Mouse (Mus musculus) kidney, embryonic 14.5 days (tissue): ENCODE results near the gene Igf2bp2. TPM values are rescaled to one million over a fixed set of nuclear protein-coding genes. Genes with fewer than 3 reads are reported as not detected.

Experiments used
- ATAC-seq: fragments of 200-750 bp; cut with Nextera tagmentation; 2 replicates; pipeline ENCODE4 v1.8.0; 2017; ENCODE audit warnings: moderate number of reproducible peaks, mild to moderate bottlenecking, moderate TSS enrichment, moderate library complexity; ENCODE audit not compliant: low FRiP score, low TSS enrichment
- H3K27ac ChIP-seq: fragments of 300-500 bp; sonication (generic); 2 replicates; pipeline ENCODE4 v1.5.1; 2014; ENCODE audit warnings: low read depth, mild to moderate bottlenecking, low read length, moderate library complexity, mixed read lengths
- H3K27me3 ChIP-seq: fragments of 300-500 bp; sonication (generic); 2 replicates; pipeline ENCODE4 v1.6.1; 2014; ENCODE audit warnings: mild to moderate bottlenecking, low read length; ENCODE audit not compliant: control insufficient read depth, insufficient read depth
- H3K36me3 ChIP-seq: fragments of 300-500 bp; sonication (generic); 2 replicates; pipeline ENCODE4 v1.6.1; 2014; ENCODE audit warnings: low read length, mixed read lengths; ENCODE audit not compliant: control insufficient read depth, insufficient read depth
- H3K4me1 ChIP-seq: fragments of 300-500 bp; sonication (generic); 2 replicates; pipeline ENCODE4 v1.6.1; 2014; ENCODE audit warnings: low read length, mixed read lengths; ENCODE audit not compliant: control insufficient read depth, insufficient read depth
- H3K4me2 ChIP-seq: fragments of 300-500 bp; sonication (generic); replicated peaks from 2 replicates; pipeline ENCODE4 v1.6.1; 2014; ENCODE audit warnings: low read depth, mild to moderate bottlenecking, low read length
- H3K4me3 ChIP-seq: fragments of 300-500 bp; sonication (generic); 2 replicates; pipeline ENCODE4 v1.5.1; 2014; ENCODE audit warnings: mild to moderate bottlenecking, low read length
- H3K9ac ChIP-seq: fragments of 300-500 bp; sonication (generic); 2 replicates; pipeline ENCODE4 v1.6.1; 2014; ENCODE audit warnings: low read depth, mild to moderate bottlenecking, low read length, moderate library complexity
- H3K9me3 ChIP-seq: fragments of 300-500 bp; sonication (generic); 2 replicates; pipeline ENCODE4 v1.6.1; 2016; ENCODE audit warnings: low read length; ENCODE audit not compliant: control insufficient read depth
- WGBS: fragments of 180-500 bp; shearing (Covaris S2); extraction: QIAGEN DNeasy Blood & Tissue Kit; methylation state at CpG from one replicate; pipeline ENCODE4 v1.1.7; 2014; 5-methylcytosine and 5-hydroxymethylcytosine counted together
- polyA plus RNA-seq: library from polyadenylated mRNA; unstranded; fragments of >200 nt; fragmentation: Nextera tagmentation; extraction: Ambion mirVana; gene quantifications from 2 replicates; pipeline ENCODE4 v1.2.1, GENCODE M21; 2014

The Igf2bp2 gene
- polyA plus RNA-seq, 1 experiment from 2014 or later: 135 TPM

DNA sequence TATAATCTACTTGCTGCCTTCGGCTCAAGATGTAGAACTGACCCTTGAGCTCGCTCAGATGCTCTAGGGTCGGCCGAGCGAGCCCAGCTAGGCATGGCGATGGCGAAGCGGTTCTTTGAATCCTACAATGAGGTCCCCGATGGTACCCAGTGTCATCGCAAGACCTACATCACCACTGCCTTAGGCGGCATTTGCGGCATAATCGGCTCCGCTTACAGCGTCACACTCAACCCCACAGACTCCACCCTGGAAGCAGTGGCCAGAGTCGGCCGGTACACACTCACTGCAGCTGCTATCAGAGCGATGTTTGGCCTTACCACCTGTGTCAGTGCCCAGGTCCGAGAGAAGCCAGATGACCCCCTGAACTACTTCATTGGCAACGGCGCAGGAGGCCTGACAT, 109.7 kb downstream of the Igf2bp2 start:
- no peak overlapping the region for H3K27ac ChIP-seq
- 93% methylated on average over 21 of the region's 21 CpGs for WGBS

DNA sequence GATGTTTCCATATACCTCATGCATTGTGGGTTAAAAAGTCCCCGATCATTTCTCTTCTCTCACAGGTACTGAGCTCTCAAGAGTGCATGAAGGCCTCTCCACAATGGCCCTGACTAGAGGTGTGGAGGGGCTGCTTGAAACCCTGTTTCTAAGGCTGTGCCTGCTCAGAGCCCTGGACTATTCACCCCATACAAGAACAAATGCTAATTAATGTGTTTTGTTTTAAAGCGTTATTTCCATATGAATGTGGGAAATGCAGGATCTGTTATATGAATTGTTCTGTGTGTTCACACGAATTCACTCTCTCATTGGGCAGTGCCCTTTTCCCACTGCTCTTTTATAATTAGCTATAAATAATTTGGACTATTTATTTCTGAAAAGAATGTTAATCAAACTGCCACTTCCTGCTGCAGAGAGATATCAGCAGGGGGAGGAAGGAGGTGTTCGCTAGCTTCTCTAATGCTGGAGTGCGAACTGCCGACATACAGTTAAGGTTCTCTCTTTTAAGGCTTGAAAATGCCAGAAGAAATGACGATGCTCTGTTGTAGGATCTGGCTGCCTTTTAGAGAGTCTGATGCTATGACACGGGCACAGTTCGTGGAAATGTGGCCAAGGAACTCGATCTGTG, 116.2 kb downstream of the Igf2bp2 start:
- Histone ChIP-seq H3K9ac (no peak overlapping the region), H3K27me3 (no peaks in the 10 kb centered on the region), H3K4me3 (no peak overlapping the region), H3K27ac (no peak overlapping the region), H3K36me3 (peaks cover 34% of the 10 kb centered on the region), H3K4me2 (no peak overlapping the region), H3K9me3 (no peaks in the 10 kb centered on the region), H3K4me1 (no peaks in the 10 kb centered on the region)
- ATAC-seq: no peak
- WGBS: 90% methylated on average over 10 of the region's 10 CpGs

More for the DNA sequence above, 109.7 kb downstream of the Igf2bp2 start:
- H3K9ac ChIP-seq: no peak overlapping the region
- no peaks in the 10 kb centered on the region for H3K9me3 ChIP-seq
- no peak overlapping the region for H3K4me2 ChIP-seq
- no peak overlapping the region for H3K4me3 ChIP-seq
- no peaks in the 10 kb centered on the region for H3K4me1 ChIP-seq
- no peaks in the 10 kb centered on the region for H3K27me3 ChIP-seq
- peaks cover 3% of the 10 kb centered on the region; the same call in 1 of the 2 replicates for H3K36me3 ChIP-seq
- no peak for ATAC-seq

DNA sequence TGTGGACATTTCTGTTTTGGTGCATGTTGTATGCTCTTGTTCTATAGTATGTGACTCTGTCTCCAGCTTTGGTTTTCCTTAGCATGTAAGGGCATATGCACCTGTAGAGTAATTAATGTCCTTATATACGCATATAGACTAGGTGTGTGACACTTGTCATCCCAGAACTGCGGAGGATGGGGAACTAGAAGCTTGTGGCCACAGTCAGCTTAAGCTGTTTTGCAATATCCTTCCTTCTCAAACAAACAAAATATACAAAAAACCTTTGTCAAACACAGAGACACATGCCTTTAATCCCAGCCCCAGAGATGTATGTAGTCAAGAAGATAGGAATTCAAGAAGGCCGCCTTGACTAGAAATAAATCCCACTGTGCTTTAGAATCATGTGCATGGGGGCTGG, 117.2 kb downstream of the Igf2bp2 start:
- no peaks in the 10 kb centered on the region for H3K4me1 ChIP-seq
- no peak overlapping the region for H3K9ac ChIP-seq
- no peak overlapping the region for H3K4me3 ChIP-seq
- H3K27ac ChIP-seq: no peak overlapping the region
- H3K27me3 ChIP-seq: no peaks in the 10 kb centered on the region
- H3K36me3 ChIP-seq: peaks cover 40% of the 10 kb centered on the region
- no peak for ATAC-seq
- WGBS: 96% methylated on average over 3 of the region's 3 CpGs
- H3K4me2 ChIP-seq: no peak overlapping the region
- no peaks in the 10 kb centered on the region for H3K9me3 ChIP-seq

DNA sequence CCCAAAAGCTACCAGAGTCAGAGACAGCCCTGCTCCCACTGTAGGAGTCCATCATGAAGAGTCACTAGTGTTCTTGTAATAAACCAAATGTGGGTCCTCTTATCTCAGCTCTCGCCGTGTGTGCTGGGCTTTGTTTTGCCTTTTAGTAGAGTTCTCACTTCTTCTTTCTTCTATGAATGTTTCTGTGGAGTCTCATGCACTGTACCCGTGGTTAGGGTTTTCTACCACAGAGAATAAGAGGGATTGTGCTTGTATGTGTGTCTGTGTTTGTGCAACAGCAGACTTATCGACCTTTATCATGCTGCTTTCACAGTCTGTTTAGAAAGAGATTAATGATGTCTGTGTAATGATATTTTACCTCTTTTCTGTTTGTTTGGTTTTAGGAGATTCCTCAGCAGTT, 119.3 kb downstream of the Igf2bp2 start:
- Histone ChIP-seq H3K36me3 (peaks cover 56% of the 10 kb centered on the region), H3K4me3 (no peak overlapping the region), H3K4me1 (no peaks in the 10 kb centered on the region), H3K9ac (no peak overlapping the region), H3K4me2 (no peak overlapping the region), H3K27me3 (no peaks in the 10 kb centered on the region), H3K9me3 (no peaks in the 10 kb centered on the region), H3K27ac (no peak overlapping the region)
- ATAC-seq: no peak
- 91% methylated on average over 4 of the region's 4 CpGs for WGBS

DNA sequence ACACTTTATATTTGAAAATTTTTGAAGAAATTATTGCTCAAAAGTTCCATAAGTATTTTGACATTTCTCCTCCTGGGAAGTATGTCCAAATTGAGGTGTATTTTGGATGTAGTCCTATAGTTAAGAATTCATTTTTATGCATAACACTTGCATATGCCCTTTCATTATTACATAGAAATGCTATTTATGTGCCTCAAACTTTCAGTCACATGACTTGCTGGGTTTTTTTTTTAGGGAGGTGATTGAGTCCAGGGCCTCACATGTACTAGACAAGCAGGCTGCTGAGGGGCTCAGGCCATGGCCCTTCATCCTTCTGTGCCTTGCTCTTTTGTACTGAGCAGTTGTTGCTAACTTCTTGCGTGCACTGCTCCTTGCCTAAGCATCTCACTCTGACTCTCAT, 123.1 kb downstream of the Igf2bp2 start:
- ATAC-seq: no peak
- H3K27ac ChIP-seq: no peak overlapping the region
- H3K4me2 ChIP-seq: no peak overlapping the region
- H3K9me3 ChIP-seq: no peaks in the 10 kb centered on the region
- no peaks in the 10 kb centered on the region for H3K4me1 ChIP-seq
- H3K4me3 ChIP-seq: no peak overlapping the region
- 93% methylated on average over 1 of the region's 1 CpGs for WGBS
- H3K27me3 ChIP-seq: no peaks in the 10 kb centered on the region
- peaks cover 55% of the 10 kb centered on the region for H3K36me3 ChIP-seq
- no peak overlapping the region for H3K9ac ChIP-seq

DNA sequence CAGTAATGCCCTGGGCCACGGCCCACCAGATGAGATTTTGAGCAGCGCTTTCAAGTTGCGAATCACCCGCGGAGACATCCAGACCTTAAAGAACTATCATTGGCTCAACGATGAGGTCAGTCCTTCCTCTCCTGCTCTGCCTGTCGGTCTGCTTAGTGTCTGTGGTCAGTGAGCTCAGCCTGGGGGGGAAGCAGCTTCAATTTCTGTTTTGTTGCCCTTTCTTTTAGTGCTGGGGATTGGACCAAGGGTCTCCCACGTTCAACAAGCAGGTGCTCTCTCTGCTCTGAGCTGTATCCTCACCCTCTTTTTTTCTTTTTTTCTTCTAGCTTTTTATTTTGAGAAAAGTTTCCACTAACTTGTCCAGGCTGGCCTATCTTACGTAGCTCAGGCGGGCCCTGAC, 124.5 kb downstream of the Igf2bp2 start:
- H3K9ac ChIP-seq: no peak overlapping the region
- ATAC-seq: no peak
- H3K27ac ChIP-seq: no peak overlapping the region
- no peak overlapping the region for H3K4me3 ChIP-seq
- no peak overlapping the region for H3K4me2 ChIP-seq
- H3K9me3 ChIP-seq: no peaks in the 10 kb centered on the region
- no peaks in the 10 kb centered on the region for H3K27me3 ChIP-seq
- peaks cover 43% of the 10 kb centered on the region for H3K36me3 ChIP-seq
- H3K4me1 ChIP-seq: no peaks in the 10 kb centered on the region
- WGBS: 87% methylated on average over 10 of the region's 10 CpGs

DNA sequence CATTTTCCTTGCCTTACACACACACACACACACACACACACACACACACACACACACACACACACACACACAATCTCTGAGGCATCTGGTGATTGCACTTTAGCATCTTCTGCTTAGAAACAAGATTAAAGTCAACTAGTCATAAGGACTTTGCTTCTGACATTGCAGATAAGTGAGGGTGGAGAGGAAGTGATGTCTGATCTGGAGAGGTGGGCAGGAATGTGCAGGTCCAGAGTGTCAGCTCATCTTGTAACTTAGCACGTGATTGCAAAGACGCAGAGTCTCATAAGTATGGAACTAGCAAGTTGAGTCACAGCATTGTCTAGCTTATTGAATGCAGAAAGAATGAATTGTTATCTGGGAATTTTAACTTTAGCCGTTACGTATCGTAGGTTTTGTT, 135.6 kb downstream of the Igf2bp2 start:
- H3K27ac ChIP-seq: no peak overlapping the region
- H3K4me3 ChIP-seq: no peak overlapping the region
- no peak overlapping the region for H3K4me2 ChIP-seq
- peaks cover 77% of the 10 kb centered on the region for H3K36me3 ChIP-seq
- ATAC-seq: no peak
- no peaks in the 10 kb centered on the region for H3K9me3 ChIP-seq
- no peak overlapping the region for H3K9ac ChIP-seq
- WGBS: 96% methylated on average over 5 of the region's 5 CpGs
- no peaks in the 10 kb centered on the region for H3K27me3 ChIP-seq
- no peaks in the 10 kb centered on the region for H3K4me1 ChIP-seq

DNA sequence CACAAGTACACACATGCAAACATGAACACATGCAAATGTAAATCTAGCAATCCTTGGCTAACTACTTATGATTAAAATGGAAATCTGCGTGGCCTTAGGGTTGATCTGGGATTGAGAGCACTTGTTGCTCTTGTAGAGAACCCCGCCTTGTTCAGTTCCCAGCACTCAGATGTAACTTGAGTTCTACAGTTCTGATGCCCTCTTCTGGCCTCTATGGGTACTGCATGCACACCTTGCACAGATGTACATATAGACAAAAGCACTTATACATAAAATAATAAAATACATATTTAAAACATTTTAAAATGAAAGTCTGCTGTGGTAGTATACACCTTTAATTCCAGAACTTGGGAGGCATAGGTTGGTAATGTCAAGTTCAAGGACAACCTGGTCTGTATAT, 141.0 kb downstream of the Igf2bp2 start:
- Histone ChIP-seq H3K27me3 (no peaks in the 10 kb centered on the region), H3K4me3 (no peak overlapping the region), H3K4me1 (no peaks in the 10 kb centered on the region), H3K36me3 (peaks cover 69% of the 10 kb centered on the region), H3K4me2 (no peak overlapping the region), H3K9ac (no peak overlapping the region), H3K9me3 (no peaks in the 10 kb centered on the region; the same call in 1 of the 2 replicates), H3K27ac (no peak overlapping the region)
- 97% methylated on average over 2 of the region's 2 CpGs for whole genome bisulfite sequencing
- ATAC-seq: no peak

DNA sequence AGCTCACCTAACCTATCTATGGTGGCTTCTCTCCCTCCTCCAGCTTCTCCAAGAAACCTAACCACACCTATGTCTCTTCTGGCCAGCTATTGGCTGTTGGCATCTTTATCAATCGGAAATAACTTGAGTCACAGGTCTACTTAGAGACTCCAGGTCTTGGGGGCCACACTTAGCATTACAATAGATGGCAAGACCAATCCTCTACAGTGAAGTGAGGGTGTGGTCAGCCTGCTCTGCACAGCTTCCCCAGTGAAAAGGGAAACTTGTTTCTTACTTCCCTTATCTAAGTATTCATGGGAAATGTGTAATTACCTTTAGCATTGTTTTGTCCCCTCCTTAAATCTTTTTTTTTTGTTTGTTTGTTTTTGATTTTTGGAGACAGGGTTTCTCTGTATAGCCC, 147.5 kb downstream of the Igf2bp2 start:
- H3K4me3 ChIP-seq: no peak overlapping the region
- H3K4me1 ChIP-seq: 0 out of 2 replicates have a peak, but pooled peaks cover 4% of the 10 kb centered on the region
- H3K36me3 ChIP-seq: peaks cover 38% of the 10 kb centered on the region; the same call in 1 of the 2 replicates
- 92% methylated on average over 1 of the region's 1 CpGs for WGBS
- no peaks in the 10 kb centered on the region for H3K27me3 ChIP-seq
- H3K9ac ChIP-seq: no peak overlapping the region
- H3K9me3 ChIP-seq: no peaks in the 10 kb centered on the region
- no peak overlapping the region for H3K4me2 ChIP-seq
- no peak for ATAC-seq
- H3K27ac ChIP-seq: no peak overlapping the region
